Mouse (Mus musculus): Measurements from ENCODE around the gene Ptbp1.

DNA sequence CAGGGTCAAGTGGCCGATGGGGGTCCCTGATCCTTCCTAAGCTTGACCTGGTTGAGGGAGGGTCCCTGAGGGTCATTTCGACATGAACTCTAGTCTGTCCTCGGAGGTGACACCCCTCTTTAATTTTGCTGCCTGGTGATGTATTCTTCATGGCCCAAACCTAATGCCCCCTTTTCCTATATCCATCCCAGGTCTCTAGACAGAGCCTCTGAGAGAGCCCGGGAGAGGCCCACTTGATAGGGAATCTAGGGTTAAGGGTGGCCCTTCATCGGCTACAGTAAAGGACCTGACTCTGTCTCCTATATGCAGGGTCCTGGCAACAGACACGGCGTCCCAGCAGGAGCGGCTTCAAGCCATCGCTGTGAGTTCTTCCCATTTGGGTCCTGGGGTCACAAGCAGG, 47.9 kb upstream of the Ptbp1 start:
- TF ChIP-seq POLR2A (IDR thresholded peaks at IDR 0.05; ENCODE audit: insufficient read depth, low read length) (no peak), CTCF (IDR thresholded peaks at IDR 0.05; ENCODE audit: low read depth, low read length) (no peak)
